Mouse (Mus musculus) bone marrow macrophage, adult 2 months (primary cell): ENCODE measurements at regions not wholly inside any gene's neighbourhood (a gene's known extent, or its start where the extent isn't known, plus 50 kb on each side); places are given as distances from the start of the nearest gene placed in this dataset.

ENCODE experiments used
- H3K27ac ChIP-seq: 2 replicates; pipeline ENCODE4 v1.5.1; 2012; ENCODE audit warnings: low read depth, low read length; ENCODE audit not compliant: insufficient read depth
- H3K4me1 ChIP-seq: 2 replicates; pipeline ENCODE4 v1.6.1; 2012; ENCODE audit warnings: low read length; ENCODE audit not compliant: control insufficient read depth, insufficient read depth
- H3K4me3 ChIP-seq: 2 replicates; pipeline ENCODE4 v1.5.1; 2012; ENCODE audit warnings: mild to moderate bottlenecking, low read length, moderate library complexity; ENCODE audit not compliant: insufficient read depth
- CTCF ChIP-seq: IDR thresholded peaks from 2 replicates; pipeline ENCODE4 v1.5.1; 2012; ENCODE audit warnings: low read depth, mild to moderate bottlenecking, low read length, moderate library complexity
- POLR2A ChIP-seq: IDR thresholded peaks from 2 replicates; pipeline ENCODE4 v1.6.1; 2012; ENCODE audit warnings: mild to moderate bottlenecking, low read depth, low read length, borderline replicate concordance

GRCm38 (mm10) chr8:103395316-103395715 is 609.9 kb upstream of the Cdh11 start:
- H3K4me3 ChIP-seq = no peak overlapping the region
- no peak overlapping the region for H3K27ac ChIP-seq
- TF ChIP-seq POLR2A = no peak
- no peak for TF ChIP-seq CTCF
- no peaks in the 10 kb centered on the region for H3K4me1 ChIP-seq

GRCm38 (mm10) chr8:103398179-103398578 is 612.7 kb upstream of the Cdh11 start:
- TF ChIP-seq POLR2A (no peak), CTCF (no peak)
- Histone ChIP-seq H3K4me1 (no peaks in the 10 kb centered on the region), H3K4me3 (no peak overlapping the region), H3K27ac (no peak overlapping the region)

GRCm38 (mm10) chr8:103399466-103399865 is 614.0 kb upstream of the Cdh11 start:
- no peak overlapping the region for H3K27ac ChIP-seq
- TF ChIP-seq POLR2A (no peak), CTCF (no peak)
- H3K4me3 ChIP-seq = no peak overlapping the region
- H3K4me1 ChIP-seq = no peaks in the 10 kb centered on the region

- Histone ChIP-seq H3K27ac (no peak overlapping the region), H3K4me1 (no peaks in the 10 kb centered on the region), H3K4me3 (no peak overlapping the region)
- TF ChIP-seq POLR2A = no peak
These were observed 614.7 kb upstream of the Cdh11 start for GRCm38 (mm10) chr8:103400143-103400542.

GRCm38 (mm10) chr8:103402731-103403130 is 617.3 kb upstream of the Cdh11 start:
- TF ChIP-seq CTCF (no peak), POLR2A (no peak)
- no peaks in the 10 kb centered on the region for H3K4me1 ChIP-seq
- H3K4me3 ChIP-seq = no peak overlapping the region
- no peak overlapping the region for H3K27ac ChIP-seq

GRCm38 (mm10) chr8:103403826-103404225 is 618.4 kb upstream of the Cdh11 start:
- Histone ChIP-seq H3K27ac (no peak overlapping the region), H3K4me3 (no peak overlapping the region)
- no peak for TF ChIP-seq CTCF
- TF ChIP-seq POLR2A = no peak

GRCm38 (mm10) chr8:103405787-103406186 is 620.3 kb upstream of the Cdh11 start:
- H3K4me3 ChIP-seq = no peak overlapping the region
- TF ChIP-seq POLR2A (no peak), CTCF (no peak)
- no peak overlapping the region for H3K27ac ChIP-seq
- H3K4me1 ChIP-seq = no peaks in the 10 kb centered on the region

More at GRCm38 (mm10) chr8:103403826-103404225, 618.4 kb upstream of the Cdh11 start:
- no peaks in the 10 kb centered on the region for H3K4me1 ChIP-seq

- no peak for TF ChIP-seq CTCF
- no peak for TF ChIP-seq POLR2A
- Histone ChIP-seq H3K4me3 (no peak overlapping the region), H3K27ac (no peak overlapping the region), H3K4me1 (no peaks in the 10 kb centered on the region)
These were observed 621.5 kb upstream of the Cdh11 start for GRCm38 (mm10) chr8:103406921-103407320.

- Histone ChIP-seq H3K27ac (no peak overlapping the region), H3K4me1 (no peaks in the 10 kb centered on the region), H3K4me3 (no peak overlapping the region)
- TF ChIP-seq POLR2A (no peak), CTCF (no peak)
These were observed 622.2 kb upstream of the Cdh11 start for GRCm38 (mm10) chr8:103407631-103408030.

GRCm38 (mm10) chr8:103408411-103408810 is 623.0 kb upstream of the Cdh11 start:
- TF ChIP-seq POLR2A (no peak), CTCF (no peak)
- H3K4me1 ChIP-seq = no peaks in the 10 kb centered on the region
- no peak overlapping the region for H3K27ac ChIP-seq
- H3K4me3 ChIP-seq = no peak overlapping the region

- TF ChIP-seq POLR2A (no peak), CTCF (no peak)
- no peak overlapping the region for H3K27ac ChIP-seq
- H3K4me3 ChIP-seq = no peak overlapping the region
- no peaks in the 10 kb centered on the region for H3K4me1 ChIP-seq
These were observed 623.7 kb upstream of the Cdh11 start for GRCm38 (mm10) chr8:103409121-103409551.
